Mouse (Mus musculus) midbrain, embryonic 11.5 days (tissue): ENCODE measurements around the gene Tmprss11g. TPM values are rescaled to one million over a fixed set of nuclear protein-coding genes. Genes with fewer than 3 reads are reported as not detected.

Source experiments
- ATAC-seq: fragments of 200-750 bp; cut with Nextera tagmentation; 2 replicates; pipeline ENCODE4 v1.8.0; 2017; ENCODE audit warnings: moderate TSS enrichment, moderate library complexity; ENCODE audit not compliant: low FRiP score
- DNase-seq: peaks from one replicate; pipeline ENCODE4 v3.0.0; 2015; ENCODE audit warnings: low spot score; ENCODE audit errors: missing footprints
- H3K27ac ChIP-seq: fragments of 300-500 bp; sonication (generic); 2 replicates; pipeline ENCODE4 v1.5.1; 2014; ENCODE audit warnings: low read depth, low read length
- H3K27me3 ChIP-seq: fragments of 300-500 bp; sonication (generic); 2 replicates; pipeline ENCODE4 v1.6.1; 2014; ENCODE audit warnings: mild to moderate bottlenecking, low read length, moderate library complexity, mixed read lengths; ENCODE audit not compliant: control insufficient read depth, insufficient read depth
- H3K36me3 ChIP-seq: fragments of 300-500 bp; sonication (generic); 2 replicates; pipeline ENCODE4 v1.6.1; 2014; ENCODE audit warnings: mild to moderate bottlenecking, low read length, moderate library complexity, mixed read lengths; ENCODE audit not compliant: control insufficient read depth, insufficient read depth
- H3K4me1 ChIP-seq: fragments of 300-500 bp; sonication (generic); 2 replicates; pipeline ENCODE4 v1.6.1; 2014; ENCODE audit warnings: low read length; ENCODE audit not compliant: control insufficient read depth, insufficient read depth
- H3K4me2 ChIP-seq: fragments of 300-500 bp; sonication (generic); 2 replicates; pipeline ENCODE4 v1.6.1; 2014; ENCODE audit warnings: mild to moderate bottlenecking, moderate library complexity
- H3K4me3 ChIP-seq: fragments of 300-500 bp; sonication (generic); 2 replicates; pipeline ENCODE4 v1.5.1; 2014; ENCODE audit warnings: low read depth, low read length
- H3K9ac ChIP-seq: fragments of 300-500 bp; sonication (generic); 2 replicates; pipeline ENCODE4 v1.6.1; 2014; ENCODE audit warnings: low read length
- H3K9me3 ChIP-seq: fragments of 300-500 bp; sonication (generic); 2 replicates; pipeline ENCODE4 v1.6.1; 2016; ENCODE audit warnings: low read length; ENCODE audit not compliant: control insufficient read depth
- WGBS: fragments of 180-500 bp; shearing (Covaris S2); extraction: QIAGEN DNeasy Blood & Tissue Kit; methylation state at CpG from one replicate; pipeline ENCODE4 v1.1.7; 2014; 5-methylcytosine and 5-hydroxymethylcytosine counted together
- polyA plus RNA-seq: library from polyadenylated mRNA; unstranded; fragments of >200 nt; fragmentation: Nextera tagmentation; extraction: Ambion mirVana; gene quantifications from 2 replicates; pipeline ENCODE4 v1.2.1, GENCODE M21; 2014

Tmprss11g gene
- not detected in 2 replicates for polyA plus RNA-seq

- Histone ChIP-seq H3K36me3 (no peaks in the 10 kb centered on the region), H3K9me3 (no peaks in the 10 kb centered on the region), H3K4me1 (no peaks in the 10 kb centered on the region), H3K9ac (no peak within 1 kb of the TSS), H3K4me2 (no peak within 1 kb of the TSS), H3K4me3 (no peak within 1 kb of the TSS), H3K27me3 (no peaks in the 10 kb centered on the region), H3K27ac (no peak within 1 kb of the TSS)
- WGBS, result 86% methylated on average over 9 of the region's 9 CpGs
- ATAC-seq (no peak), DNase-seq (no peak)
Measured at GRCm38 (mm10) chr5:86518500-86518899, at the start of gene Tmprss11g. TSS of gene Tmprss11g (minus strand) at chr5:86518600.

- no peaks in the 10 kb centered on the region for H3K9me3 ChIP-seq
- H3K4me3 ChIP-seq, result no peak overlapping the region
- H3K9ac ChIP-seq, result no peak overlapping the region
- H3K4me2 ChIP-seq, result no peak overlapping the region
- H3K4me1 ChIP-seq, result no peaks in the 10 kb centered on the region
- 97% methylated on average over 2 of the region's 2 CpGs for WGBS
- DNase-seq (no peak), ATAC-seq (no peak)
- no peaks in the 10 kb centered on the region for H3K36me3 ChIP-seq
- H3K27me3 ChIP-seq, result no peaks in the 10 kb centered on the region
- H3K27ac ChIP-seq, result no peak overlapping the region
Measured at GRCm38 (mm10) chr5:86546693-86547092, 28.3 kb upstream of the Tmprss11g start.

GRCm38 (mm10) chr5:86540601-86541000 is 22.2 kb upstream of the Tmprss11g start:
- no peaks in the 10 kb centered on the region for H3K36me3 ChIP-seq
- no peak overlapping the region for H3K9ac ChIP-seq
- ATAC-seq, result no peak
- H3K4me2 ChIP-seq, result no peak overlapping the region
- no peak overlapping the region for H3K27ac ChIP-seq
- DNase-seq, result no peak
- no peak overlapping the region for H3K4me3 ChIP-seq
- 78% methylated on average over 3 of the region's 3 CpGs for WGBS
- no peaks in the 10 kb centered on the region for H3K27me3 ChIP-seq
- H3K9me3 ChIP-seq, result no peaks in the 10 kb centered on the region
- no peaks in the 10 kb centered on the region for H3K4me1 ChIP-seq

GRCm38 (mm10) chr5:86528725-86529124 is 10.3 kb upstream of the Tmprss11g start:
- Histone ChIP-seq H3K4me2 (no peak overlapping the region), H3K9me3 (no peaks in the 10 kb centered on the region), H3K4me1 (no peaks in the 10 kb centered on the region), H3K27me3 (no peaks in the 10 kb centered on the region), H3K4me3 (no peak overlapping the region), H3K36me3 (no peaks in the 10 kb centered on the region), H3K27ac (no peak overlapping the region), H3K9ac (no peak overlapping the region)
- no peak for ATAC-seq
- WGBS, result 73% methylated on average over 2 of the region's 2 CpGs
- DNase-seq, result no peak

GRCm38 (mm10) chr5:86511538-86511937 is 6.9 kb downstream of the Tmprss11g start:
- no peak overlapping the region for H3K4me3 ChIP-seq
- H3K4me1 ChIP-seq, result no peaks in the 10 kb centered on the region
- no peaks in the 10 kb centered on the region for H3K9me3 ChIP-seq
- H3K27ac ChIP-seq, result no peak overlapping the region
- no peak for DNase-seq
- no peak for ATAC-seq
- no peak overlapping the region for H3K4me2 ChIP-seq
- no peaks in the 10 kb centered on the region for H3K36me3 ChIP-seq
- no peak overlapping the region for H3K9ac ChIP-seq
- no peaks in the 10 kb centered on the region for H3K27me3 ChIP-seq
- WGBS, result 32% methylated on average over 5 of the region's 5 CpGs

- no peak overlapping the region for H3K9ac ChIP-seq
- no peaks in the 10 kb centered on the region for H3K9me3 ChIP-seq
- no peaks in the 10 kb centered on the region for H3K36me3 ChIP-seq
- no peaks in the 10 kb centered on the region for H3K27me3 ChIP-seq
- no peak overlapping the region for H3K4me3 ChIP-seq
- ATAC-seq, result no peak
- no peaks in the 10 kb centered on the region for H3K4me1 ChIP-seq
- no peak for DNase-seq
- 85% methylated on average over 1 of the region's 1 CpGs for WGBS
- H3K4me2 ChIP-seq, result no peak overlapping the region
- no peak overlapping the region for H3K27ac ChIP-seq
Measured at GRCm38 (mm10) chr5:86493453-86493852, 24.9 kb downstream of the Tmprss11g start.

- Histone ChIP-seq H3K27me3 (no peaks in the 10 kb centered on the region), H3K9ac (no peak overlapping the region), H3K4me1 (no peaks in the 10 kb centered on the region), H3K36me3 (no peaks in the 10 kb centered on the region), H3K27ac (no peak overlapping the region), H3K9me3 (no peaks in the 10 kb centered on the region), H3K4me2 (no peak overlapping the region), H3K4me3 (no peak overlapping the region)
- ATAC-seq (no peak), DNase-seq (no peak)
- WGBS, result 84% methylated on average over 2 of the region's 2 CpGs
Measured at GRCm38 (mm10) chr5:86482562-86482961, 35.8 kb downstream of the Tmprss11g start.

- H3K4me1 ChIP-seq, result no peaks in the 10 kb centered on the region
- H3K27me3 ChIP-seq, result no peaks in the 10 kb centered on the region
- no peak for ATAC-seq
- H3K4me2 ChIP-seq, result no peak overlapping the region
- H3K9me3 ChIP-seq, result no peaks in the 10 kb centered on the region
- H3K36me3 ChIP-seq, result no peaks in the 10 kb centered on the region
- WGBS, result 82% methylated on average over 1 of the region's 1 CpGs
- H3K4me3 ChIP-seq, result no peak overlapping the region
- H3K27ac ChIP-seq, result no peak overlapping the region
- DNase-seq, result no peak
- no peak overlapping the region for H3K9ac ChIP-seq
Measured at GRCm38 (mm10) chr5:86482031-86482430, 36.4 kb downstream of the Tmprss11g start.

GRCm38 (mm10) chr5:86473859-86474258 is 44.5 kb downstream of the Tmprss11g start:
- no peak for DNase-seq
- H3K36me3 ChIP-seq, result no peaks in the 10 kb centered on the region
- H3K9ac ChIP-seq, result no peak overlapping the region
- 86% methylated on average over 9 of the region's 9 CpGs for WGBS
- no peak overlapping the region for H3K4me3 ChIP-seq
- no peak for ATAC-seq
- H3K9me3 ChIP-seq, result no peaks in the 10 kb centered on the region
- H3K4me1 ChIP-seq, result no peaks in the 10 kb centered on the region
- no peak overlapping the region for H3K4me2 ChIP-seq
- no peaks in the 10 kb centered on the region for H3K27me3 ChIP-seq
- H3K27ac ChIP-seq, result no peak overlapping the region

- no peaks in the 10 kb centered on the region for H3K4me1 ChIP-seq
- H3K4me2 ChIP-seq, result no peak within 1 kb of the TSS
- ATAC-seq, result no peak
- no peaks in the 10 kb centered on the region for H3K9me3 ChIP-seq
- H3K27ac ChIP-seq, result no peak within 1 kb of the TSS
- H3K27me3 ChIP-seq, result no peaks in the 10 kb centered on the region
- DNase-seq, result no peak
- H3K36me3 ChIP-seq, result no peaks in the 10 kb centered on the region
- WGBS, result 64% methylated on average over 4 of the region's 4 CpGs
- H3K4me3 ChIP-seq, result no peak within 1 kb of the TSS
- no peak within 1 kb of the TSS for H3K9ac ChIP-seq
Measured at GRCm38 (mm10) chr5:86468890-86469289, 49.5 kb downstream of the Tmprss11g start, which contains the start of gene Tmprss11a. TSS of gene Tmprss11a (minus strand) at chr5:86468990.
